Mouse (Mus musculus) neural tube, embryonic 11.5 days (tissue): ENCODE results near the gene Taf8. TPM values are rescaled to one million over a fixed set of nuclear protein-coding genes. Genes with fewer than 3 reads are reported as not detected.
A peak's percentile ranks its signal among the peaks of the same experiment; 100 is the strongest.

Experiments
- ATAC-seq: fragments of 200-750 bp; cut with Nextera tagmentation; 2 replicates; pipeline ENCODE4 v1.8.0; 2017; ENCODE audit warnings: moderate number of reproducible peaks, mild to moderate bottlenecking, moderate TSS enrichment, moderate library complexity; ENCODE audit not compliant: insufficient read depth, low FRiP score, low TSS enrichment
- DNase-seq: peaks from one replicate; pipeline ENCODE4 v3.0.0-alpha.2; 2015; ENCODE audit warnings: low spot score
- H3K27ac ChIP-seq: fragments of 300-500 bp; sonication (generic); 2 replicates; pipeline ENCODE4 v1.5.1; 2014; ENCODE audit warnings: low read depth, mild to moderate bottlenecking, low read length
- H3K27me3 ChIP-seq: fragments of 300-500 bp; sonication (generic); 2 replicates; pipeline ENCODE4 v1.6.1; 2014; ENCODE audit warnings: mild to moderate bottlenecking, low read length, mixed read lengths; ENCODE audit not compliant: control insufficient read depth, insufficient read depth
- H3K36me3 ChIP-seq: fragments of 300-500 bp; sonication (generic); 2 replicates; pipeline ENCODE4 v1.6.1; 2014; ENCODE audit warnings: mild to moderate bottlenecking, low read length, moderate library complexity, mixed read lengths; ENCODE audit not compliant: control insufficient read depth, insufficient read depth
- H3K4me1 ChIP-seq: fragments of 300-500 bp; sonication (generic); 2 replicates; pipeline ENCODE4 v1.6.1; 2014; ENCODE audit warnings: low read length, mixed read lengths; ENCODE audit not compliant: control insufficient read depth, insufficient read depth
- H3K4me2 ChIP-seq: fragments of 300-500 bp; sonication (generic); 2 replicates; pipeline ENCODE4 v1.6.1; 2014; ENCODE audit warnings: low read depth, mild to moderate bottlenecking, moderate library complexity
- H3K4me3 ChIP-seq: fragments of 300-500 bp; sonication (generic); 2 replicates; pipeline ENCODE4 v1.5.1; 2014; ENCODE audit warnings: low read depth, low read length
- H3K9ac ChIP-seq: fragments of 300-500 bp; sonication (generic); 2 replicates; pipeline ENCODE4 v1.6.1; 2014; ENCODE audit warnings: mild to moderate bottlenecking, low read length
- H3K9me3 ChIP-seq: fragments of 300-500 bp; sonication (generic); 2 replicates; pipeline ENCODE4 v1.6.1; 2016; ENCODE audit warnings: low read length; ENCODE audit not compliant: control insufficient read depth
- WGBS: fragments of 180-500 bp; shearing (Covaris S2); extraction: QIAGEN DNeasy Blood & Tissue Kit; methylation state at CpG from one replicate; pipeline ENCODE4 v1.1.7; 2014; 5-methylcytosine and 5-hydroxymethylcytosine counted together
- polyA plus RNA-seq: library from polyadenylated mRNA; unstranded; fragments of >200 nt; fragmentation: Nextera tagmentation; extraction: Ambion mirVana; gene quantifications from 2 replicates; pipeline ENCODE4 v1.2.1, GENCODE M21; 2014

The Taf8 gene
- polyA plus RNA-seq, 1 experiment from 2014 or later = 27.5 TPM

DNA sequence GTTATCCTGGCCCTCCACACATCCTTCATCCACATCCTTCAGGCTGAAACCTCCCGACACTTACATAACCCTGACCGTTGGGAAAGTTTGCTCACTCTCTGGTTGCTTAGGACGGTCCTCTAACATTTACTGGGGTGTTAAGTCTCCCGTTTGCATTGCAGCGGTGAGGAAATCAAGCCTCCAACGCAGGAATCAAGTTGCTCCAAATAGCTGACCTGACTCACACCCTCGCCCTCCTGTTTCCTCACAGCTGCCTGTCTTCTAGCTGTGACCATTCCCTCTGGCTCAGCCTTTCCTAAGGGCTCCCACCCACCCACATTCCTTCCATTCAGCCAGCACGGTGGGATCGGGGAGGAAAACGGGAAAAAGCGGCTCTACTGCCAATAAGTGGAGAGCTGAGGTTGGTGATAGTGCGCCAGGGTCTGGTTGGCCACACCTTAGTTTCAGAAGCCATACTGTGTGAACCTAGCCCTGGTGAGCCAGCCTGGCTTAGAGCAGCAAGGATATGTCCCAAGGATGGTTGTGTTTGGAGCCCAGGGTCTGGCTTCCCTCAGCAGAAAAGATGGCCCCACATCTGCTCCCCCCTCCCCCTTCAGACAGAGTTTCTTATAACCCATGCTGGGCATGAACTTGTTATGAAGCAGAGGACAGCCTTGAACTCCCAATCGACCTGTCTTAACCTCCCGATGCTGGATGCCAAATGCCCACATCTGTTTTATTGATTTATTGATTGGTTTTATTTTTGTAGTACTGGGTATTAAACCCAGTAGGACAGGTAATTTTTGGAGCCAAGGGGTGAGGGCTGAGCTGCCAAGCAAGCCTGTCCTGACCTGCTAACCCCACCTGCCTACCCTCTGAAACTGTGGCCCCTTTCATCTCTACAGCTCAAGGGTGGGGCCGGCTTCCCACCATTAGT, 29.4 kb downstream of the Taf8 start:
- 53% methylated on average over 15 of the region's 15 CpGs for WGBS
- H3K27me3 ChIP-seq = peaks cover 16% of the 10 kb centered on the region

DNA sequence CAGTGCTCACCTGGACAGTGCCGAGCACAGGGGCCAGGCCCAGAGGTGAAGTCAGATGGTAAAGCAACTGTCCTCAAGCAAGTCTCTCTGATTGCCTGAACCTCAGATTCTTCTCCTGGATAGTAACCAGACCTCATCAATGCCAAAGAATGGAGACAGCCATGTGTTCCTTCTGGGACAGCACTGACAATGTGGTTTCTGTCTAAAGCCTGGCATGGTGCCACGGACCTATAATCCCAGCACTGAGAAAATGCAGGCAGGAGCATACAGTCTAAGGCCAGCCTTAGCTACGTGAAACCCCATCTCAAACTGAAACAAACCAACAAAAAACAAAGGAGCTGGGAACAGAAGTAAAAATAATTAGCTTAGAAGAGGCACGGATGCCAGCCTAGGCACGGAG, 31.4 kb downstream of the Taf8 start:
- no peak overlapping the region for H3K9ac ChIP-seq
- DNase-seq = no peak
- H3K4me3 ChIP-seq = no peak overlapping the region
- 88% methylated on average over 5 of the region's 5 CpGs for WGBS
- H3K4me1 ChIP-seq = 0 out of 2 replicates have a peak, but pooled peaks cover 2% of the 10 kb centered on the region
- no peaks in the 10 kb centered on the region for H3K9me3 ChIP-seq
- no peak for ATAC-seq
- H3K27ac ChIP-seq = no peak overlapping the region
- no peak overlapping the region for H3K4me2 ChIP-seq
- H3K36me3 ChIP-seq = no peaks in the 10 kb centered on the region
- H3K27me3 ChIP-seq = peaks cover 24% of the 10 kb centered on the region

More for the DNA sequence above, 29.4 kb downstream of the Taf8 start:
- H3K4me1 ChIP-seq = 0 out of 2 replicates have a peak, but pooled peaks cover 2% of the 10 kb centered on the region
- no peaks in the 10 kb centered on the region for H3K36me3 ChIP-seq
- no peak overlapping the region for H3K27ac ChIP-seq
- no peak overlapping the region for H3K9ac ChIP-seq
- no peaks in the 10 kb centered on the region for H3K9me3 ChIP-seq
- DNase-seq = no peak
- H3K4me3 ChIP-seq = no peak overlapping the region
- H3K4me2 ChIP-seq = no peak overlapping the region
- no peak for ATAC-seq

DNA sequence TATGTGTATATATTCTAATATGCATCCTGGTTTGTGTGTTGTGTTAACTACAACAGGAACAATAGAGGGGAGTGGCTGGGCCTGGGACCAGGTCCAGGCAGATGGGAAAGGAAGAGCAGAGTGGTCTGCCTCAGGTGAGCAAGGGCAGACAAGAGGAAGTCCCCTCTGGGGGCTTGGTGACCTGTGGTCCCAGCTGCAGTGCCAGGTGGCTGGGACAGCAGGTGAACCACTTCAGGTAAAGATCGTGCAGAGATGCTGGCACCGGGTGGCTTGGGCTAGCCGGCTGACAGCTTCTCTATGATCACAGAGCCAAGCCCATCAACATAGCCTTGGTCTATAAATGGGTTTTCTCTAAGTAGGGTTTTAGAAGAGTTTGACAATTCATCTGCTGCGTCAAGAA, 32.0 kb downstream of the Taf8 start:
- Histone ChIP-seq H3K4me3 (no peak overlapping the region), H3K4me1 (0 out of 2 replicates have a peak, but pooled peaks cover 2% of the 10 kb centered on the region), H3K27ac (no peak overlapping the region), H3K9ac (no peak overlapping the region), H3K27me3 (peaks cover 24% of the 10 kb centered on the region), H3K9me3 (no peaks in the 10 kb centered on the region), H3K4me2 (no peak overlapping the region), H3K36me3 (no peaks in the 10 kb centered on the region)
- 93% methylated on average over 4 of the region's 4 CpGs for WGBS
- DNase-seq (no peak), ATAC-seq (no peak)

DNA sequence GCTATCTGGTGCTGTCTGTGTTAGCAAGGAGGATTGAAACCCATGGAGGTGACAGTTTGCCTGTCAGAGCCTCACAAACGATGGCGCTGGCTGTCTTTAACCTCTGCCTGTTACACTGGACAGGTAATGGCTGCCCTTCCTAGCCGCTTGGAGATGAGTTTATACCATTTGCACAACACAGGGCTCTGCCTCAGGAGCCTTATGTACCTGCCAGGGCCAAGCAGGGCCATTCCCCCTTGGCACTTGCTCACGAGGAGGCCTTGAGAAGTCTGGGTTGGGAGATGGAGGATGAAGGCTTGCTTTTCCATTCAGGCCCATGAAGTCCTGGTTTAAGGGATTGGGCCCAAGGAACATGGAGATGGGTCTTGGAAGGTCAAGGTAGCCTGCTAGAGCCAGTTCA, 32.5 kb downstream of the Taf8 start:
- DNase-seq (no peak), ATAC-seq (no peak)
- H3K4me2 ChIP-seq = no peak overlapping the region
- peaks cover 24% of the 10 kb centered on the region for H3K27me3 ChIP-seq
- no peak overlapping the region for H3K27ac ChIP-seq
- H3K36me3 ChIP-seq = no peaks in the 10 kb centered on the region
- H3K9ac ChIP-seq = no peak overlapping the region
- WGBS = 81% methylated on average over 4 of the region's 4 CpGs
- 0 out of 2 replicates have a peak, but pooled peaks cover 2% of the 10 kb centered on the region for H3K4me1 ChIP-seq
- no peaks in the 10 kb centered on the region for H3K9me3 ChIP-seq
- no peak overlapping the region for H3K4me3 ChIP-seq

DNA sequence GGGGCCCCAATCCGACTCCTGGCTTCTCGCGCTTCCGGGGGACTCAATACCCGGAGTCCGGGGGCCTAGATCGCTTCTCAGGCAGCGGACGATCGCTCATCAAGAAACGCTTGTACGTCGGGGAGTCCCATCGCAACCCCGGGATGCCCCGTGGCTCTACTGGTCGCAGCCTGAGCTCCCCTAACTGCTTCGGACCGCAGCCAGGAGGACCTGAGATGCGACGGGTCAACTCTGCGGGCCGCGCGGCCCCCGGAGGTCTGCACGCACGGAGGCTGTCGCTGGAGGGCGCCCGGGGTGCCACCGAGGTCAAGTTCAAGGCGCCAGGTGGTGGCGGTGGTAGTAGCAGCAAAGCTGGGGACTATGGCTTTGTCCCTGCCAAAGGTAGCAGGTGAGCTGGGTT, 33.6 kb downstream of the Taf8 start:
- Histone ChIP-seq H3K36me3 (no peaks in the 10 kb centered on the region), H3K4me1 (0 out of 2 replicates have a peak, but pooled peaks cover 2% of the 10 kb centered on the region), H3K4me3 (no peak overlapping the region), H3K27me3 (peaks cover 24% of the 10 kb centered on the region), H3K27ac (no peak overlapping the region), H3K9ac (peak overlapping the region; percentile 27; the same call in 1 of the 2 replicates), H3K9me3 (no peaks in the 10 kb centered on the region), H3K4me2 (peak overlapping the region; percentile 35)
- ATAC-seq (no peak), DNase-seq (peak; percentile 31)
- 3% methylated on average over 34 of the region's 34 CpGs for WGBS

DNA sequence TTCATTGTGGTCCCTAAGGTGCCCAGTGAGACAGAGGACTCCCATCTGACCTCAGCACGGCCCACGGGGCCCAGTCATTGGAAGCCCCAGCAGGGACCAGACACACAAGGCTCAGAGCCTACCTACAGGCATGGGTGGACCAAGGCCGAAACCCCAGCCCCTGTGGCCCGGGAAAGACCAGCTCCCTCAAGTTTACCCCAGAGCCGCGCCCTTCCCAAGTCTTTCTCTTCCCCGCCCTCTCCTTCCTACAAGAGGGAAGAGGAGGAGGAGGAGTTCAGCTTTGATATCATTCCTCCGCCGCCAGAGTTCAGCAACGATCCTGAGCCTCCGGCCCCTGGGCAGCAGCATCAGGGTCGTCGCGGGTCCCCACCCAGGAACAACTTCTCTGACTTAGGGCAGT, 34.0 kb downstream of the Taf8 start:
- WGBS = 12% methylated on average over 14 of the region's 14 CpGs
- no peaks in the 10 kb centered on the region for H3K36me3 ChIP-seq
- no peak overlapping the region for H3K27ac ChIP-seq
- no peak for DNase-seq
- no peak overlapping the region for H3K4me3 ChIP-seq
- 0 out of 2 replicates have a peak, but pooled peaks cover 2% of the 10 kb centered on the region for H3K4me1 ChIP-seq
- peak overlapping the region; percentile 27; the same call in 1 of the 2 replicates for H3K9ac ChIP-seq
- H3K4me2 ChIP-seq = peak overlapping the region; percentile 35
- H3K9me3 ChIP-seq = no peaks in the 10 kb centered on the region
- H3K27me3 ChIP-seq = peaks cover 24% of the 10 kb centered on the region
- ATAC-seq = no peak

DNA sequence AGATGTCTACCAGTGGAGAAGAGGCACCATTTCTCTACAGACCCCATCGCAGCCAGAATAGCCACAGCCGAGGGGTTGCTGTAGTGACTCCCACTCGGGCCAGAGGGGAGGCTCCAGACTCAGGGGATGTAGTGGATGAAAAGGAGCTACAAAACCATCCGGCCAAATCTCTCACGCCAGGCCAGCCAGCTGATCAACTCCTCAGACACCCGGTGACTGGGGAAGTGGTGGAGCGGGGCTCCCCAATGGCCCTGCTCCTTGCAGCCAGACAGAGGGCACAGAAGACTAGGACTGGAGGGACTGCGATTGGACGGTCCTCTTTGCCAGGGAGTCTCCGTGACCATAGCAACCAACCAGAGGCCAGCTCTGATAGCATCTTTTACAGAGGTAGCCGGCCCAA, 34.4 kb downstream of the Taf8 start:
- Histone ChIP-seq H3K4me2 (no peak overlapping the region), H3K27ac (no peak overlapping the region), H3K4me3 (no peak overlapping the region), H3K9ac (no peak overlapping the region), H3K36me3 (no peaks in the 10 kb centered on the region), H3K27me3 (peaks cover 24% of the 10 kb centered on the region), H3K4me1 (0 out of 2 replicates have a peak, but pooled peaks cover 2% of the 10 kb centered on the region), H3K9me3 (no peaks in the 10 kb centered on the region)
- 53% methylated on average over 11 of the region's 11 CpGs for WGBS
- no peak for ATAC-seq
- no peak for DNase-seq

DNA sequence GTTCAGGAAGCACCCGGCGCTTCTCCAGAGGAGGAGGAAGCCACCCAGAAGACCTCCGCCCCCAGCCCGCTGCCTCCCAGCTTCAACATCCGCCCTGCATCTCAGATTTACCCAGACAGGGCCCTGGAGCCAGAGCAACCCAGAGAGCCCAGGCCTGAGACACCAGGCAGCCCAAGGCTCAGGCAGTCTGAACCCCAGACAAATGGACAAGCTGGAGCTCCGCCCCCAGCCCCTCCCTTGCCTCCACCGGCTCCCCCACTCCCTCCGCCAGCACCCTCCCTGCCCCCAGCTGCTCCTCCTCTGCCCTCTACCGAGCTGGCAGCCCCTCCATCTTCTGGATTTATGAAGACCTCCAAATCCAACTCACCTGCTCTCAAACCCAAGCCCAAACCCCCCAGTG, 35.8 kb downstream of the Taf8 start:
- H3K4me1 ChIP-seq = 0 out of 2 replicates have a peak, but pooled peaks cover 2% of the 10 kb centered on the region
- H3K9me3 ChIP-seq = no peaks in the 10 kb centered on the region
- no peak overlapping the region; the same call in 1 of the 2 replicates for H3K4me2 ChIP-seq
- H3K27ac ChIP-seq = no peak overlapping the region
- H3K27me3 ChIP-seq = peaks cover 24% of the 10 kb centered on the region
- 16% methylated on average over 9 of the region's 9 CpGs for WGBS
- ATAC-seq (no peak), DNase-seq (no peak)
- H3K9ac ChIP-seq = no peak overlapping the region
- no peak overlapping the region for H3K4me3 ChIP-seq
- no peaks in the 10 kb centered on the region for H3K36me3 ChIP-seq

DNA sequence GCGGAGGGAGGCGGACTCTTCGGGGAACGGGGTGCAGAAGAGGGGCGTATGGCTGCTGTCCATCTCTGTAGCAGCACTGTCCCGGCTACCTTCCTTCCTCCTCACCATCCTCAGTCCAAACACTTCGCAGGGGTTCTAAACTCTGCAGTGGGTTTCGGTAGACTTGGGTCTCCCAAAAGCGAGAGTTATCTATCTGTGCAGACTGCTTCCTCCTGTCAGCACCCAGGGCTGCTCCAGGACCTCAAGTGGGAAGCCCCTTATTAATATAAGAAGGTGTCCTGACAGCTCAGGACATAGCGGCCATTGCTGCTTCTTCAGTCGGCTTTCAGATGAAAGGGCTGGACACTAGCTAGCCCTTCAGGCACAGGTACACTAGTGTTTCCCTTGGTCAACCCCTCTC, 37.1 kb downstream of the Taf8 start:
- H3K27ac ChIP-seq = no peak overlapping the region
- H3K9me3 ChIP-seq = no peaks in the 10 kb centered on the region
- H3K36me3 ChIP-seq = no peaks in the 10 kb centered on the region
- H3K4me3 ChIP-seq = no peak overlapping the region
- H3K4me2 ChIP-seq = no peak overlapping the region
- no peak overlapping the region for H3K9ac ChIP-seq
- DNase-seq = no peak
- 0 out of 2 replicates have a peak, but pooled peaks cover 2% of the 10 kb centered on the region for H3K4me1 ChIP-seq
- H3K27me3 ChIP-seq = peaks cover 24% of the 10 kb centered on the region
- ATAC-seq = no peak
- 81% methylated on average over 11 of the region's 11 CpGs for WGBS
